Mouse (Mus musculus) central nervous system, embryonic 11.5 days (tissue): ENCODE data around the gene Oaz2. TPM values are rescaled to one million over a fixed set of nuclear protein-coding genes. Genes with fewer than 3 reads are reported as not detected.

ENCODE experiments used
- polyA plus RNA-seq: library from polyadenylated mRNA; depleted of rRNA; stranded (reverse); fragments of >200 nt; gene quantifications from 2 replicates; pipeline ENCODE4 v1.2.3, GENCODE M21; 2012; rRNA removed

Oaz2 gene
- polyA plus RNA-seq = 124 and 152 TPM in 2 replicates

DNA sequence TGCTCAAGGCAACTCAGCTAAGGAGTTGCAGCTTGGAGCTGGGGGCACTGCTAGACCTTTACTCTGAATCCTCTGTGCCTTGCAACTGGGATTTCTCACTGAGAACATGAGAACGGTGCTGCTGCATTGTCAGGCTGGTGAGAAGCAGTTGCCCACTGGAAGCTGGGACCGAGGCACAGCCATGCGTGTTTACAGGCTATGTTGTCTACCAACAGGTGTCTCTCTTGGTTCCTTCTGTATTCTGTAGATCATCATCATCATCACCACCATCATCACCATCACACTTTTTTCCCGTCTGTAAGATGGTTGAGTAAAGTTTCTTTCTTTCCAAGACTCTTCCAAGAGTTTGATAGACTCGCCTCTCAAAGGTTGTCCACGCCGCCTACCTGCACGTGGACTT lies at the start of gene Oaz2:
Gene Oaz2, plus strand, starts transcription at position 301 of the 400 bp plus-strand sequence.

DNA sequence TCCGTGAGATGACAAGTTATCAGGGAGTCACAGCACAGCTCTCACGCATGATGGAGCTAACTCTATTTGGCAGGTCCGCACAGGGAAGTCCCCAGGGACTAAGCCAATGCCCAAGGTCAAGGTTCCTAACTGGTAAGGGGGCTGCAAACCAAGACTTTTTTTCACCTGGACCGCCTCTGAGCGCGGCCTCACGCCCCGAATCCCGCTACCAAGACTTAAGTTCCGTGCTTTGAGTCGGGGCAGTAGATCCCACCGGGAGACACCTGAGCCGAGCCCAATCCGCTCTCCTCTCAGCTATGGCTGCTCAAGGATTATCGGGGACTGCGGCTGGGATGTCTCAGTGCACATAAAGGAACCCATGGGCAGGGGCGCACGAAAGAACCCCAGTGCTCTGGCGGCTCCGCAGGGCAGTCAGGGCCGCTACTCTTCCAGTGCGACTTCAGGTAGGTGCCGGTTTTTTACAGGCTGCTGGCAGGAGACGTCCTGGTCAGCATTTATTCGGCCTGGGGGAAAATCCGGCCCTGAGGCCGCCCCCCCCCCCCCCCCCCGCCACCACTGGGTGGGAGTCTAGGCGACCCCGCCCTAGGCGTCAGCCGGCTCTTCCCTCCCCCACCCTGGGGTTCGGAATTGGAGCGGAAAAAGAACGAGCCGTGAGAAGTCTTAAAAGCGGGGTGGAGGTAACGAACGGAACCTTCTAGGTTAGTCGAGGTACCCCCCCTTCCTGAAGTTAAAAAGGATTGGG lies 38.6 kb upstream of the Oaz2 start, which contains the start of gene Rbpms2:
Gene Rbpms2, plus strand, starts transcription at position 624 of the 742 bp plus-strand sequence.

Other genes starting within 250 kb of the Oaz2 start
- gene Slc51b, start 245.0 kb upstream of the Oaz2 start, polyA plus RNA-seq = not detected in 2 replicates
- gene Mtfmt, start 232.2 kb upstream of the Oaz2 start, polyA plus RNA-seq = 19.5 and 22.7 TPM in 2 replicates
- gene Spg21, start 207.1 kb upstream of the Oaz2 start, polyA plus RNA-seq = 30.1 and 51.0 TPM in 2 replicates
- 0.29 and 0.35 TPM in 2 replicates for gene Ankdd1a, start 147.8 kb upstream of the Oaz2 start, polyA plus RNA-seq
- gene Plekho2, start 88.0 kb upstream of the Oaz2 start, polyA plus RNA-seq = 8.0 and 9.3 TPM in 2 replicates
- gene Pif1, start 80.8 kb upstream of the Oaz2 start, polyA plus RNA-seq = 22.5 and 33.7 TPM in 2 replicates
- gene Rbpms2, start 38.4 kb upstream of the Oaz2 start, polyA plus RNA-seq = 13.3 and 23.0 TPM in 2 replicates
- gene Zfp609, start 159.6 kb downstream of the Oaz2 start, polyA plus RNA-seq = 27.9 and 29.9 TPM in 2 replicates
- 93.1 and 159 TPM in 2 replicates for gene Pclaf, start 222.2 kb downstream of the Oaz2 start, polyA plus RNA-seq
- 22.1 and 24.6 TPM in 2 replicates for gene Trip4, start 240.8 kb downstream of the Oaz2 start, polyA plus RNA-seq
- gene Csnk1g1, start 240.9 kb downstream of the Oaz2 start, polyA plus RNA-seq = 12.9 and 17.2 TPM in 2 replicates